Mouse (Mus musculus) frontal cortex, postnatal 10 days (tissue): ENCODE results near the gene Sgpl1.

Experiments
- DNase-seq, 2 experiments: peaks; one replicate each; pipeline ENCODE4 v3.0.0; 2022; ENCODE audit warnings: low spot score in 2 of 2, mixed read lengths in 1 of 2

Sgpl1 gene

DNA sequence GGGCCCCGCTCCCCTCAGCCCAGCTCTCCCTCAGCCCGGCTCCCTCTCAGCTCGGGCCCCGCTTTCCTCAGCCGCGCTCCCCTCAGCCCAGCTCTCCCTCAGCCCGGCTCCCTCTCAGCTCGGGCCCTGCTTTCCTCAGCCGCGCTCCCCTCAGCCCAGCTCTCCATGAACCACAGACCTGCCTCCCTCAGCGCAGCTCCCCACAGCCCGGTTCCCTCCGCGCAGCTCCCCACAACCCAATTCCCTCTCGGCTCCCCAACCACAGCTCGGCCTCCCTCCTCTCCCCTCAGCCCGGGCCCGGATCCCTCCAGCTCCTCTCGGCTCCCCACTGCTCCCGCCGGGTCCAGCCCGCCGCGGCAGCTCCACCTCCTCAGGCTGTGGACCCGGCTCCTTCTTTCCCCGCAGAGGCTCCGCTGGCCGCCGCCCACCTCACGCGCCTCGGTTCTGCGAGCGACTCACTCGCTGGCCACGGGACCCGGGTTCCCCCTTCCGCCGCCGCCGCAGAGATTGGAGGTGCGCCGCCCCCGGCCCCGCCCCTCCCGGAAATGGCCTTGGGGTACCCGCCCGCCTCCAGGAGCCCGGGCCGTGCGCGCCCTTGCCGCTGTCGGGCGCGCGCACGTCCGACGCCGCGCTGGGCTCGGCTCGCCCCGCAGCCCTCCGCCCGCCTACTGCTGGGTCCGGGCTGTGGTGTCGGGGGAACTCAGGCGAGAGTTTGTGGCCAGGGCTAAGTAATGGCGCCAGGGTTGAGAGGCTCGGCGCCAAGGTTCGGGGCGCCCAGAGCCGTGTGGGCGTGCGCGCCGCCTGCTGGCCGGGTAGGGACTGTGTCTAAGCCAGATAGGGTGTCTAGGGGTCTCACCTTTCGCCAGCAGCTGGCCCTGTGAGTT lies at the start of gene Sgpl1:
Gene Sgpl1 (minus strand): TSS at position 547 of the 884 bp plus-strand sequence.
- DNase-seq, result peak; percentile 80 to 89

- DNase-seq, result no peak
Measured at GRCm38 (mm10) chr10:61195718-61196291, 48.3 kb upstream of the Sgpl1 start.

DNA sequence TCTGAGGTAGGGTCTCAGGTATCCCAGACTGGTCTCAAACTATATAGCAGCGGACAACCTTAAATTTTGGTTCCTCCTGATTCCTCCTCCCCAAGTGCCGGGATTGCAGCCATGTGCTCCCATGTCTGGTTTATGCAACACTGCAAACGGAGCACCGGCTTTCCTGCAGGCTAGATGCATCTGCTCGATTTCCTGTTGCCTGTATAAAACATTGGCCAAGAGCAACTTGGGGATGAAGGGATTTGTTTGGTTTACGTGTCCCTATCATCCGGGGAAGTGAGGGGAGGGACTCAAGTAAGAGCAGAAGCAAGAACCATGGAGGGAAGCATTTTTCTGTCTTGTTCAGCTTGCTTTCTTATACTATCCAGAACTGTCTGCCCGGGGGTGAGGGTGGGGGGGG lies 47.7 kb upstream of the Sgpl1 start:
- no peak for DNase-seq

DNA sequence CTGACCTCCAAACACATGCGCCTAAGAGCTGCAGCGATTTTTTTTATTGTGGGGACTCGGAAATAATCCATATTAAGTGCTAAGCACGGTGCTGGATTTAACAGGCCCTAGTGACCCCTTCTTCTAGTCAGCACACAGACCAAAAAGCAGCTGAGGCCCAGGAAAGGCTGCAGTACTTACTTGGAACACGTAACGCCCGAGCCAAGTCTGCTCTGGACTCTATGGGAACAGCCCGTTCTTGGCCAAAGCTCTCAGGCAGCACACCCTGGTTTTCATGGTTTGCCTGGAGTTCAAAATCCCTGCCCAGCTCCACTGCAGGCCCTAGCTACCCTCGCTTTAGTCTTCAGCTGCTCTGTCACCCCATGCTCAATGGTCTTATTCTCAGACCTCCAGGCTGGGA lies 47.1 kb upstream of the Sgpl1 start:
- no peak for DNase-seq

DNA sequence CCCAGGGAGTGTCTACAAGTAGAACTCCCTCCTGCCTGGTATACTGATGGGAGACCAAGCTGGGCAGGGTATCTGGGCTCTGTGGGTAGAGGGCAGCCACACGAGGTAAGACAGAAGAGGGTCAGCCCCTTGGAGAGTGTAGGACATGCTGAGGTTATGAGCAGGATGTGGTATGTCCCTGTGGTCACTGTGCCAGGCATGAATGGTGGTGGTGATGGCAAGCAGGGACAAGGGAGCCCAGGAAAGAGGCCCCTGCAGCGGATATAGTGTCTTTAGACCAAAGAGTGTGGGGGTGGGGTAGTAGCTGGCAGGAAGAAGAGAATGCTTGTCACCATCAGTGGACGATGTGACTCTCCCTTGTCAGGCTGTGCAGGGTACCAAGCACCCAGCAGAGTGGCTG lies 40.5 kb upstream of the Sgpl1 start:
- no peak for DNase-seq

- no peak for DNase-seq
Measured at GRCm38 (mm10) chr10:61187001-61187400, 39.5 kb upstream of the Sgpl1 start.

GRCm38 (mm10) chr10:61179927-61180326 lies 32.4 kb upstream of the Sgpl1 start:
- no peak for DNase-seq

- DNase-seq, result no peak
Measured at GRCm38 (mm10) chr10:61178687-61179086, 31.2 kb upstream of the Sgpl1 start.

- no peak for DNase-seq
Measured at GRCm38 (mm10) chr10:61177751-61178150, 30.2 kb upstream of the Sgpl1 start.

DNA sequence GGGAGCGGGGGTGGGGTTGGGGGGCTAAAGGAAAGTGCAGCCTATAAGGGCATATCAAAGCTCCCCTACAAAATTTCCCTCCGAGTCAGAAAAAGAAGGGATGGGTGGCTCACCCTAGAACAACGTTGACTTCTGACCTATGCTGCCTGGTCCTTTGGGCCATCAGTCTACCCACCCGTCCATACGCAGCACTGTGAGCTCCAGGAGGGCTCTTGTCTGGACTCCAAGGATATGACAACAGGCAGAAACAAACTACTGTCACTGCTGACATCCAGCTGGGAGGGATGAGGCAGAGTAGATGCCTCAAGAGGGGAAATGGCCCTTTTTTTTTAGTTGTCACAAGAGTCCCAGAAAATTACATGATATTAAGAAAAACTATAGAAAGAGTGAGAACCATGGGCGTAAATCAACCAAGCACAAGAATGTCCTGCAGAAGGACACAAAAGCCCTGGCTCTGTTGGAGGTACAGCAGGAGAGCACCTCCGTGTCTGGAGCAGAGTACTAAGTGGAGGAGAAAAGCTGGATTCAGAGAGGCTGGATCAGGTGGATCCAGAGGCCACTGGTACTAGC lies 28.8 kb upstream of the Sgpl1 start:
- no peak for DNase-seq

DNA sequence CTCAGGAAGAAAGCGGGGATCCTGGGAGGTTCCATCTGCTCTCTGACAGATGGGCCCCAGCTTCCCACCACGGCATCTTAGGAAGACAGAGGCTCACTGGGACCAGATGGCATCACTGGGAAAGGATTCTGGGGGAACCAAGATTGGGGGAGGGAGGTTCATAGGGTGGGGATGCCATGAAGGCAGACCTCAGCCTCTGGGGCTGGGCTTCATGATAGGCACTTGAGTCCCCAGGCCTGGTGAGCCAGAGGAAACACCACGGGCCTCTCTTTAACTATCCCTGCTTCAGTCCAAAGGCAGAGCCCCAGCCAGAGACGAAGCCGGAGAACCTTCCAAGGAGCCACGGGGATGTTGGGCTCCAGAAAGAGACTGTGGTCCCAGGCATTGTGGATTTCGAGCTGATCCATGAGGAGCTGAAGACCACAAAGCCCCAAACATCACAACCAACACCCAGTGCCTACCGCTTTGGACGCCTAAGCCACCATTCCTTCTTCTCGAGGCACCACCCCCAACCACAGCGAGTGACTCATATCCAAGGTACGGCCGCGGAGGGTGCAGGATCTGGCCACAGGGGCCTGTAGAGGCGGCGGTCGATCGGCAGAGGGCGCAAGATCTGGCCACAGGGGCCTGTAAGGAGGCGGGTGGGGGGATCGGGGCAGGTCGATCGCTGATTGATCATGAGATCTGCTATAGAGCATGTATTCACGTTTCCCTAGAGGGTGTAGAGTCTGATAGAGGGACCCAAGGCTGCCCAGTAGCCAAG lies 28.1 kb upstream of the Sgpl1 start:
- no peak for DNase-seq

DNA sequence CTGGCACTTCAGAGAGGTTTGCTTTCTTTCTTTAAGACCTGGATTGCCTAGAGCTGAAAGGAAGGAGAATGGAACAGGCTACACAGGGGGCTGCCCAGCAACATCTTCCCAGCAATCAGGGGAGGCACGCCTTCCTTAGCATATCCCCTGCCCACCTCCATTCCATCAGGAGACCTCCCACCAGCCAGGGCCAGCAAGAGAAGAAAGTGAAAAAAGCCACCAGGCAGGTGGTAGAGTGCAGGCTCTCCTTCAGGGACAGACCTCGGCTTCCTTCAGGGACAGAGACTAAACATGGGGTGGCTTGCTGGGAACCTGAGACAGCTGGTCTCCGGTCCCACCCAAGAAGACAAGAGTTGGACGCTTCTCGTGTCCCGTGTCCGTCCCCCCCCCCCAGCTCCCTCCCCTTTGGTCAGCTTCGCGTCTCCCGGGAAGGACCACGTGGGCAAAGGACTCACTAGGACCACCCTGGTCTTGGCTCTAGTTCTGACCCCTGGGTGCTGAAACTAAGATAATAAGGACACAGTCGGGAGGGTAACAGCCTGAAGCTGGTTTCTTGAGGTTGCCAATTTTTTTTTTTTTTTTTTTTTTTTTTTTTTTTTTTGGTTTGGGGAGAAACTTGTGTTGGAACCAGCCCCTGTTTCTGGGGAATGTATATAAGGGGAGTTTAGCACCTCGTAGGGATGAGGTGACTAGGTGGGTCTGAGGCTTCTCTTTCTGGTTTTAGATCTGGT lies 27.4 kb upstream of the Sgpl1 start:
- no peak for DNase-seq

- DNase-seq, result no peak
Measured at GRCm38 (mm10) chr10:61172496-61172895, 25.0 kb upstream of the Sgpl1 start.

GRCm38 (mm10) chr10:61171654-61172053 lies 24.2 kb upstream of the Sgpl1 start, which contains the start of gene Tbata:
Tbata (plus strand) TSS chr10:61171954.
- no peak for DNase-seq

GRCm38 (mm10) chr10:61168393-61168792 lies 20.9 kb upstream of the Sgpl1 start:
- no peak for DNase-seq

- DNase-seq, result no peak
Measured at GRCm38 (mm10) chr10:61167333-61168096, 20.0 kb upstream of the Sgpl1 start.

- DNase-seq, result no peak
Measured at GRCm38 (mm10) chr10:61162366-61162765, 14.9 kb upstream of the Sgpl1 start.

GRCm38 (mm10) chr10:61160671-61161070 lies 13.2 kb upstream of the Sgpl1 start:
- no peak for DNase-seq

DNA sequence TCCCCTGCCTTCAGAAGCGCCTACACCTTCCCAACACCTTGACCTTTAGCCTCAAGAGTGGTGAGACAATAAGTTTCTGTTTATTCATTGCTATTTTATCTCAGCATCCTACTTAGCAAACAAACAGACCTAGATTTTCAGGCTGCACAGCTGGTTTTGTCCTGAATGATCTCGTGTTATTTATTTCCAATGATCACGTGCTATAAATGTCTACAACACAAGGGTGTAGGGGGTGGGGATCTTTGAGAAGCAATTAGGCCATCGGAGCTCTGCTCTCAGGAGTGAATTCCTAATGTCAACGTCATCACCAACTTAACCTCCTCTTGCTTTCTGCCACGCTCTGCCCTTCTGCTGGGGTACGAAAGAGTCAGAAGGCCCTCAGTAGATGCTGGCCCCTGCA lies 12.6 kb upstream of the Sgpl1 start:
- DNase-seq, result no peak

DNA sequence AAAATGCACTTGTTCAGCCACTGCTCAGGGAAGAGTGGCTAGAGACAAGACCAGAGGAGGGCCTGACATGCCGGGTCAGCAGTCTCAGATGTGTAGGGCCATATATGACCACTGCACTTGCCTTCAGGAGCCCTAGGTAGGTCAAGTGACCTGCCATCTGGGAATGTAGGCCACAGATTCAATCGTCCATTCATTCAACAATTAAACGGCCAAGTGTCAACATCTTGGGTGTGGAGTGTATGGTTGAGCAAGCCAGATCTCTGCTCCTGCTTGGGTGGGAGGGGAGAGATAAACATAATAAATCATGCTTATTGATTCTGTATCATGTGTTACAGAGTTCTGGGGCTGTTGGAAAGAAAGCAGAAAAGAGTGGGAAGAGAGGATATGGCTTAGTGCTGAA lies 11.1 kb upstream of the Sgpl1 start:
- no peak for DNase-seq

DNA sequence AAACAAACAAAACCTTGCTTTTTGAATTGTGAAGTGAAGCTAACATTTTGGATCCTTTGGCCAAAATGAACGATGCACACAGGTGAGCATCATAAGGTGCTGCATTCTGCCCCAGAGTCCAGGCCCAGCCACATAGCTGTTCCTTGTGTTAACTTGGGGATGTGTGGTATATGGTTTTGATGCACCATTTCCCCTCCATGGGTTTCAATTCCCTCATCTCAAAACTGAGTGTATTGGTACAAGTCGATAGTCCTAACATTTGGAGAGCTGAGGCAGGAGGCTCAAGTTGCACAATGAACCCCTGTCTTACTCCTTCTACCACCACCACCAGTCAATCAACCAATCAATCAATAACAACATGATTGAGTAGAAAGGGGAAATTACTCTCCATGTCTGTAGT lies 8.9 kb upstream of the Sgpl1 start:
- DNase-seq, result no peak
